Mouse (Mus musculus) cerebral cortex, adult 2 months (tissue): Measurements from ENCODE around the gene Atg16l1.

ENCODE experiments used
- WGBS: fragments of 180-500 bp; shearing (Covaris S2); methylation state at CpG from one replicate; pipeline ENCODE4 v1.1.7; 2018; 5-methylcytosine and 5-hydroxymethylcytosine counted together

Atg16l1 gene

GRCm38 (mm10) chr1:87774845-87775244 is 19.2 kb downstream of the Atg16l1 start:
- 94% methylated on average over 7 of the region's 7 CpGs for WGBS

- 71% methylated on average over 5 of the region's 5 CpGs for WGBS
Measured at GRCm38 (mm10) chr1:87779204-87779785, 23.6 kb downstream of the Atg16l1 start.

- WGBS, result 66% methylated on average over 8 of the region's 8 CpGs
Measured at GRCm38 (mm10) chr1:87785703-87786102, 30.0 kb downstream of the Atg16l1 start.

- WGBS, result 19% methylated on average over 7 of the region's 7 CpGs
Measured at GRCm38 (mm10) chr1:87786251-87786650, 30.6 kb downstream of the Atg16l1 start.

GRCm38 (mm10) chr1:87789665-87790064 is 34.0 kb downstream of the Atg16l1 start:
- 84% methylated on average over 8 of the region's 8 CpGs for WGBS

- 27% methylated on average over 4 of the region's 4 CpGs for whole genome bisulfite sequencing
Measured at GRCm38 (mm10) chr1:87792438-87793137, 36.9 kb downstream of the Atg16l1 start.

- WGBS, result 53% methylated on average over 6 of the region's 6 CpGs
Measured at GRCm38 (mm10) chr1:87793138-87793449, 37.4 kb downstream of the Atg16l1 start.

GRCm38 (mm10) chr1:87797702-87798101 is 42.0 kb downstream of the Atg16l1 start:
- WGBS, result 93% methylated on average over 1 of the region's 1 CpGs

- 38% methylated on average over 2 of the region's 2 CpGs for WGBS
Measured at GRCm38 (mm10) chr1:87798306-87798705, 42.6 kb downstream of the Atg16l1 start.

GRCm38 (mm10) chr1:87803576-87803975 is 47.9 kb downstream of the Atg16l1 start, which contains the start of gene Sag:
Sag (plus strand) TSS chr1:87803680.
- 86% methylated on average over 6 of the region's 6 CpGs for WGBS

GRCm38 (mm10) chr1:87807751-87808150 is 52.1 kb downstream of the Atg16l1 start:
- WGBS, result 97% methylated on average over 1 of the region's 1 CpGs

- WGBS, result 44% methylated on average over 7 of the region's 7 CpGs
Measured at GRCm38 (mm10) chr1:87811391-87811790, 55.7 kb downstream of the Atg16l1 start.

GRCm38 (mm10) chr1:87812061-87812460 is 56.4 kb downstream of the Atg16l1 start:
- 59% methylated on average over 10 of the region's 10 CpGs for WGBS

- WGBS, result 35% methylated on average over 6 of the region's 6 CpGs
Measured at GRCm38 (mm10) chr1:87813155-87813554, 57.5 kb downstream of the Atg16l1 start.

GRCm38 (mm10) chr1:87813681-87814080 is 58.0 kb downstream of the Atg16l1 start:
- WGBS, result 20% methylated on average over 7 of the region's 7 CpGs

- WGBS, result 92% methylated on average over 10 of the region's 10 CpGs
Measured at GRCm38 (mm10) chr1:87824420-87824995, 68.8 kb downstream of the Atg16l1 start.

- 92% methylated on average over 5 of the region's 5 CpGs for WGBS
Measured at GRCm38 (mm10) chr1:87825281-87825680, 69.6 kb downstream of the Atg16l1 start.

GRCm38 (mm10) chr1:87825991-87826390 is 70.3 kb downstream of the Atg16l1 start:
- whole genome bisulfite sequencing, result 92% methylated on average over 6 of the region's 6 CpGs

GRCm38 (mm10) chr1:87826474-87826873 is 70.8 kb downstream of the Atg16l1 start:
- 91% methylated on average over 2 of the region's 2 CpGs for WGBS

GRCm38 (mm10) chr1:87827476-87827875 is 71.8 kb downstream of the Atg16l1 start:
- 91% methylated on average over 1 of the region's 1 CpGs for WGBS

GRCm38 (mm10) chr1:87828185-87828584 is 72.5 kb downstream of the Atg16l1 start:
- 62% methylated on average over 9 of the region's 9 CpGs for WGBS

- 52% methylated on average over 7 of the region's 7 CpGs for WGBS
Measured at GRCm38 (mm10) chr1:87828926-87829580, 73.4 kb downstream of the Atg16l1 start.
